Mouse (Mus musculus) gastrocnemius, adult 18-20 months (tissue): Measurements from ENCODE around the gene Creld2. TPM values are rescaled to one million over a fixed set of nuclear protein-coding genes. Genes with fewer than 3 reads are reported as not detected.

Source experiments
- DNase-seq: peaks from one replicate; pipeline ENCODE4 v3.0.0; 2021; ENCODE audit warnings: low spot score
- total RNA-seq, 2 experiments: library from RNA; stranded (reverse); gene quantifications; 2 replicates each; pipeline ENCODE4 v1.2.3; 2021

The Creld2 gene
- total RNA-seq, 2 experiments from 2014 or later: 6.9 to 10.3 TPM

DNA sequence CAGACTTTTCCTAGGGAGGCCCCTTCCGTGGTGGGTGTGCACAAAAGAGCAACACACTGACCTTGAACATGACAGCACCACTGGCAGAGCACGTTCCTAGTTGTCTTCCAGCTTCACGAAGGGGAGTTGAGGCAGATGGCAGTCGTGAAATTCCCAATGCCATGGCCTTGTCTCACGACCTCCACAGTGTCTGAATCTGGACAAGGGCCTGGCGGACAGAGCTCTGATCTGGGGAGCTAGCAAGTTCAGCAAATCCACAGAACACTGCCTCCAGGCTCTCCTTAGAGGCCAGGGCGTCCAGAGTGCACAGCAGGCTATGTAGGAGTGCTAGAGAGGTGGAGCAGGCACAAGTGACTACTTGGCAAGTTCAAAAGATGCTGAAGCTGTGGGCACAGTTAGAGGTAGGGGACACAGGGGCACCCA lies 47.5 kb downstream of the Creld2 start:
- DNase-seq: no peak

DNA sequence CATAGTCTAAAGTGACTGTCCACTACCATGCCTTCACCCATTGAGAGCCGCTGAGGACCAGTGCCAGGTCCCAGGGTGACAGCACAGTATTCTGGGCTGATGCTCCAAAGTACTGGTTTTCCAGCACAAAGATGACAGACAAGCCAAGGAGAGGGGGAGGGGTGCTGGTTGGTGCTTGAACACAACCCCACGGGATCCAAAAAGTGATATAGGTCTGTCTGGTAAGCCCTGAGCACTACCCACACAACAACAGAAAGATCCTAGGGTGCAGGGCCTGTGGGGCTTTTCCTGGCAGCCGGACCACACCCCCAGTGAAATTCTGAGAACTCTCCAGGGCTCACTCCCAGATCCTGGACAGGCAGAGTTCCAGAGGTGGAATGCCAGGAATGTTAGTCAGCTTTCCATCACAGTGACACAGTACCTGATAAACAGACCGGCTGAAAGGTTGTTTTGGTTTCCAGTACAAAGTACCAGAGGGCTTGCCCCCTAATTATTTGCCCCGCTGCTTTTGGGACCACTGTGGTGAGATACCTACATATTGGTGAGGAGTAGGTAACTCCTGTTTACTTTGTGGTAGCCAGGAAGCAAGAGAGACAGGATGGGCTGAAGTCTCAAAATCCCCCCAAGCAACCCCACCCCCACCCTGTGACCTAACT lies 48.0 kb downstream of the Creld2 start:
- DNase-seq: peak; percentile 65

DNA sequence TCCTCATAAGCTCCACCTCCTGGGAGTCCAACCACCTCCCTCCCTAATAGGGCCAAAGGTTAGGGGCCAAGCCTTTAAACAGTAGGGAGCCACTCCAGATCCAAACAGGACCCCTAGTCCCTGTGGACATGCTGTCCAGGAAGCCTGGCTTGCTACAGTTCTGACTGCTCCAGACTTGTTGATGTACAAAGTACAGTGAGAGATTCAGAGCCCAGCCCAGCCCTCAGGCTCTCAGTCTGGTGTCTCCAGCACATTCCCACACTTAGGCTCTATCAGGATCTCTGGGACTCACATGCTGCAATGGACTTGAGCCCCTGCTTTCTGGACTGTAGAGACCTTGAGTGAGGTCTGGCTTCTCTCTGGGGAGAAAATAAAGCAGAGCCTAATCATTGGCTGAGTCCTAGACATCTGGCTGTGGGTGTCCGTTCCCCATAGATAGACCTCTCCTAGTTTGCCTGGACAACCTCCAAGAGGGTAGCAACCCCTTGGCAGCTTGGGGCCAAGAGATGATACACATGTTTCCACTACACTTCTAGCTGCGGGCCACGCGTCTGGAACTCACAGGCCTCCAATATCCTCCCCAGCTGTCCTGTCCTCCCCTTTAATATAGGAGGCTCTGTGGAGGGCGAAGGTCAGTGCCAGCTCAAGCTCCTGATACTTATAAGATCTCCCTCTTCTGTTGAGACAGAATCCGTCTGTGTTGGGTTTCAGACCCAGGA lies 48.7 kb downstream of the Creld2 start:
- peak; percentile 46 for DNase-seq

DNA sequence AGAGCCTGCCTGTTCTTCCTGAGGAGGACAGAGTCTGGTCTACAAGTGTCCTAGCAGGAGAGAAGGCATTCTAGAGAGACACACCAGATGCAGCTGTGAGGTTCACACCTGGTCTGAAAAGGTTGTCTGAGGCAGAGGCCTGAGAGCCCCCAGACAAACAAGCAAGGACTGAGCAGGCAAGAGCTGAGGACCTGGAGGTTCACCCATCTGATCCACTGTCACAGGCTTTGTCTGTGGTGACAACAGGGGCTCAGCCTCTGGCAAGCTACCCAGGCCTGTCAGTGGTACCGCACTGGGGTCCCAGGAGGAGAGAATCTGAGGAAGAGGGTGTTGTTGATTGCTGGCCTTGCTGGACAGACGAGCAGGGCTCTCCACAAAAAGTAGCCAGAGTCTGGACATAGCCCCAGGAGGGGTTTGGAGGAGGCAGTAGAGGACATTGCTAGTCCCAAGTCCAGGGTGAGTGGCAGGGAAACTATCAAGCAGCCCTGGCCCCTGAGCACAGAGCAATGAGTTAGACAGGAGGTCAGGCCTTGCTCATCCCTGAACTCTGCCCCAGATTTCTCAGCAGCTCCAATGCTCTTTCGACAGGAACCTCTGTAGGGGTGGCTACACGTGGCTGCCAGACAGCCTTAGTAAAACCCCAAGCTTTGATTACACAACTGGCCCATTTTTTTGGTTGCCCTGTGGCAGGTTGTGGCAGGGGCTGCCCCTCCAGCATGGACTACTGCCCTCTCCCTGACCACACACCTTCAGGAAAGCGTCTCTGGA lies 51.2 kb downstream of the Creld2 start:
- DNase-seq: no peak

DNA sequence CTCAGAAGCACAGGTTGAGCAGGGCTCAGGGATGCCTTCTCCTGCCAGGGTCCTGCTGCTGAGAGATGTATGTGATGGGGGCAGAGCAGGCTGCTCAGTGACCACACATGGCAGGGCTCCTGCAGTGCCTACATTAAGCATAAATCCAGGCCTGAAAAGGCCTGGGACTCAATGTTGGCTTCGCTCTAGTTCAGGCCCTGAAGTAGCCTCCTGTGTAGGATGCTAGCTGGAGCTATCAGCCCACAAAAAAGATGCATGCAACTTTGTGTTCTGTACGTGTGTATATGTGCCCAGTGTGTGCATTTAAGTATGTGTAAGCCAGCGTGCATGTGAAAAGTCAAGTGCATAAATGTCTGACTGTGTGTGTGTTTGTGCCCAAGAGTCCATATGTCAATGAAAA lies 54.6 kb downstream of the Creld2 start:
- DNase-seq: no peak

DNA sequence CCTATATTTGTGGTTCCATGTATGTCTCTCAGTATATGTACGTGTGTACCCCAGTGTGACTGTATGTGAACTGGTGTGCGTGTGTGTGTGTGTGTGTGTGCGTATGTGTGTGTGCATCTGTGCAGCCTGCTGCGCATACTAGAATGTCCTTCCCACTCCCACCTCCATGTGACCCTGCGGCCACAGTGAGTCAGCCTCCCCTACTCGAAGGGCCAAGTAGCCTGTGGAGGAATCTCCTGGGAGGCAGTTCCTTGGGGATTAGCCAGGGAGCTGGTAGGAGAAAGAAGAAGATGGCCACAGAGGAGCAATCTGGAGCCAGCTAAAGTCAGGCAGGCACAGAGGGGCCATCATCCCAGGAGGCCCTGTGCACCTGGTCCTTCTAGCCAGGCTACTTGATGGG lies 55.0 kb downstream of the Creld2 start:
- DNase-seq: no peak

DNA sequence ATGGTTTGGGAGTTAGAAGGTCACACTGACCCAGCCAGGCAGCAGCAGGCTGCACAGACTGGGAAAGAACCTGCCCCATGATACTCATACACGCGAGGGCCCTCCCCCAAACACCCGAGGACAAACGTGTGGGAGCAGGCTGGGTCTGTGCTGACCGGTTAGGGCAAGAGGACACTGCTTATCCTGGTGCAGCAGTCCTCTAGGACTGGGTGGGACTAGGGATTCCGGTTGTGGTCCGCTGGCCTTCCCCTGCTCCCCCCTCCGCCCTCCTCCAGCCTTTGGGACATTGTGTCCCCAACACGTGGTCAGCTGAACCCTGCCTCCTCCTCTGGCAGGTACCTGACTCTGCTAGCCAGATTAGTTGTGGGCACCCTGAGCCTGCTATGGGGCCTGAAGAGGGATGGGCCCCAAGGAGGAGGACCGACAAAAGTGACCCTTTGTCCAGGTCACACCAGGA lies 56.2 kb downstream of the Creld2 start:
- no peak for DNase-seq

Other genes with a start within 250 kb of the Creld2 start
- not detected for gene Zdhhc25, start 219.3 kb upstream of the Creld2 start, total RNA-seq
- gene Brd1, start 85.4 kb upstream of the Creld2 start, total RNA-seq: 10 to 100 TPM; 25.1 to 26.8 TPM
- gene Zbed4, start 68.0 kb upstream of the Creld2 start, total RNA-seq: 10 to 100 TPM; 15.0 to 15.3 TPM
- gene Alg12, start 328 bp upstream of the Creld2 start, total RNA-seq: 1 to 10 TPM; 4.2 to 4.8 TPM
- 10 to 100 TPM; 24.1 to 37.3 TPM for gene Pim3, start 42.5 kb downstream of the Creld2 start, total RNA-seq
- not detected for gene Ttll8, start 134.8 kb downstream of the Creld2 start, total RNA-seq
- not detected for gene Mlc1, start 159.4 kb downstream of the Creld2 start, total RNA-seq
- not detected for gene Mov10l1, start 163.3 kb downstream of the Creld2 start, total RNA-seq
- not detected for gene Panx2, start 240.1 kb downstream of the Creld2 start, total RNA-seq